Mouse (Mus musculus) stomach, postnatal 0 days (tissue): Measurements from ENCODE around the gene Ctsk.

Experiments
- CTCF ChIP-seq: IDR thresholded peaks from 2 replicates; pipeline ENCODE4 v1.5.1; 2016; ENCODE audit warnings: antibody characterized with exemption, low read depth, mild to moderate bottlenecking, moderate library complexity
- EP300 ChIP-seq: optimal IDR thresholded peaks from 2 replicates; pipeline ENCODE3; 2016; ENCODE audit warnings: antibody characterized with exemption

- TF ChIP-seq CTCF (no peak), EP300 (no peak)
These were observed 27.1 kb downstream of the Ctsk start for GRCm38 (mm10) chr3:95526111-95526510.
